Mouse (Mus musculus): Measurements from ENCODE around the gene Tlr12. TPM values are rescaled to one million over a fixed set of nuclear protein-coding genes. Genes with fewer than 3 reads are reported as not detected.
"Not testable (repeated sequence)": the region's sequence is repeated elsewhere in the genome, so short reads cannot be mapped to it uniquely, and the experiment has no call there.

Gene Tlr12
- polyA plus RNA-seq (2011; ENCODE audit: insufficient read depth, insufficient read length, low replicate concordance, missing spikeins): 1.2 and 4.9 TPM in 2 replicates

DNA sequence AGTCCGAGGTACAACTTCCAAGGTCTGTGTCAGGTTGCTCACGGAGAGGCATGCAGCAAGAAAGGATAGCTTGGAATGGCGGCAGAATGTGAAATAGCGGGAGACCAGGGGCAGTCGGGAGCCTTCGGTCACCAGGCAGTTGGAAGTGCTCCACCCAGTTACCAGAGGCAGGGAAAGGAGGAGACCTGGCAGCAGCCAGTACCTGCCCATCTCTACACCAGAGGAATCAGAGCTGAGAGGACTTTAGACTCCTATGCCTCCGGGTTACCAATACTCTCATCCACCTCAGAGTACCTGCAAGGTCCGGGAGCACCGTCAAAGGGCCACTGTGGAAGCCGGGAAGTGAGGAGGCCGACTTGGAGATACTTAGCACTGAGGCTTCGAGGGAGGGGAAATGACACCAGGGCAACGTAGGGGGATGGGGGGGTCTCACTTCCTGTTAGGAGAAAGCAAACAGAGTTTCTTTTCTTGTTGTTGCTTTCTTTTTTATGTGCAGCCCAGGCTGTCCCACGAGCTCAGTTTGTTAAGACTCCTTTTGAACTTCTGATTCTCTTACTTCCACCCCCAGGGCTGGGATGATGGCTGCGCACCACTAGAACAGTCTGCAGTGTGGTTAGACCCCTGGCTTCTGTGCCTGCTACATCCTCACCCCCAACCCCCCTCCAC lies at the start of gene Tlr12:
Tlr12 (minus strand) TSS at position 374 of the 666 bp plus-strand sequence.
- WGBS: 18% methylated on average over 15 of the region's 15 CpGs
- no peak for TF ChIP-seq CTCF (IDR thresholded peaks at IDR 0.05; ENCODE audit: control insufficient read depth, insufficient read depth, low read length)
- no peak for TF ChIP-seq POLR2A (IDR thresholded peaks at IDR 0.05; ENCODE audit: borderline replicate concordance, control insufficient read depth, low read depth, low read length)
- H3K27ac ChIP-seq (ENCODE audit: control insufficient read depth, insufficient read depth, low read depth, low read length, poor library complexity): peak within 1 kb of the TSS; percentile 49
- H3K4me1 ChIP-seq (ENCODE audit: control insufficient read depth, insufficient read depth, low read length): peaks cover 2% of the 10 kb centered on the region; the same call in 1 of the 2 replicates
- peak within 1 kb of the TSS; percentile 33 for H3K4me3 ChIP-seq (replicated peaks; ENCODE audit: control insufficient read depth, low read depth, low read length)

DNA sequence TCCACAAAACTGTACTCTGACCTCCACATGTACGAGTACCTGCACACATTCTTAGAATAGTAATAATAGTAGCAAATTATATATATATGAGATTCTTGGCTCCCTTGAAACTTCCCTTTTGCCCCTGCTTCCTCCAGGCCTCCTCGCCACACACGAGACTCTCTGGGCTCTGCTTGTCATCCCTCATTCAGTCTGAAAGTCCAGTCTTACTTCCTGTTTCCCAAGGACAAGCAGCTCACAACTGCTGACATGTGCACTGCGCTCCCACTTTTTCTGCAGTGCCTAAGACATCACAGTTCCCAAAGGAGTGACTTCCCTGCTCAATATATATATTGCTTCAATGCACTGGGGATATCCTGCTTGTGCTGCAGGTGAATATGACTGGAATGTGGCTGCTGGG lies 48.8 kb upstream of the Tlr12 start:
- not testable (repeated sequence) for H3K27ac ChIP-seq (ENCODE audit: control insufficient read depth, insufficient read depth, low read depth, low read length, poor library complexity); H3K4me3 ChIP-seq (replicated peaks; ENCODE audit: control insufficient read depth, low read depth, low read length); H3K4me1 ChIP-seq (ENCODE audit: control insufficient read depth, insufficient read depth, low read length)
- WGBS: 19% methylated on average over 4 of the region's 4 CpGs

DNA sequence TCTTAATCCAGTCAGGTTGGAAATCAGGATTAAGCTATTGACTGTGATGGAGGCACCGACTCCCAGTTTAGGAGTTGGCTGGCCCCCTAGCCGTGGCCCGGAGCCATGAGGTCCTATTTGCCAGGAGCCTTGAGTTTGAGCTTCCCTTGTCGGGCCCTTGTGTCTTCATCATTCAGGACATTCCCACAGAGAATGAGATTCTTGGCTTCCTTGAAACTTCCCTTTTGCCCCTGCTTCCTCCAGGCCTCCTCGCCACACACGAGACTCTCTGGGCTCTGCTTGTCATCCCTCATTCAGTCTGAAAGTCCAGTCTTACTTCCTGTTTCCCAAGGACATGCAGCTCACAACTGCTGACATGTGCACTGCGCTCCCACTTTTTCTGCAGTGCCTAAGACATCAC lies 47.9 kb upstream of the Tlr12 start:
- H3K4me1 ChIP-seq (ENCODE audit: control insufficient read depth, insufficient read depth, low read length); H3K4me3 ChIP-seq (replicated peaks; ENCODE audit: control insufficient read depth, low read depth, low read length); H3K27ac ChIP-seq (ENCODE audit: control insufficient read depth, insufficient read depth, low read depth, low read length, poor library complexity): not testable (repeated sequence)
- WGBS: 53% methylated on average over 7 of the region's 7 CpGs

DNA sequence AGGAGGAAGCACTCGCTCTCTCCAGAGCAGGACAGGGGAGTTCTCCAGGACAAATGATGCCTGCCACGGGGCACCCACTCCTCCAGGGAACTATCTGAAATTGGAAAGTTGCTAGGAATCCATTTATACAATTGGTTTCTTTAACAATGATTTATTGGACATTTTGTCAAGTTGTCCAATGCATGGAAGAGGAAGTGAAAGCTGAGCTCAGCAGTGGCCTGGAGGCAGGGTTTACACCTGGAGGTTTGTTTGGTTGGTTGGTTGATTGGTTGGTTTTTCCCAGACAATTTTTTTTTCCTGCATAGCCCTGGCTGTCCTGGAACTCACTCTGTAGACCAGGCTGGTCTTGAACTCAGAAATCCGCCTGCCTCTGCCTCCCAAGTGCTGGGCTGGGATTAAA lies 45.6 kb upstream of the Tlr12 start:
- TF ChIP-seq CTCF (IDR thresholded peaks at IDR 0.05; ENCODE audit: control insufficient read depth, insufficient read depth, low read length): no peak
- TF ChIP-seq POLR2A (IDR thresholded peaks at IDR 0.05; ENCODE audit: borderline replicate concordance, control insufficient read depth, low read depth, low read length): no peak
- H3K4me1 ChIP-seq (ENCODE audit: control insufficient read depth, insufficient read depth, low read length): peaks cover 1% of the 10 kb centered on the region; the same call in 1 of the 2 replicates
- 47% methylated on average over 3 of the region's 3 CpGs for WGBS
- H3K27ac ChIP-seq (ENCODE audit: control insufficient read depth, insufficient read depth, low read depth, low read length, poor library complexity): no peak overlapping the region
- no peak overlapping the region for H3K4me3 ChIP-seq (replicated peaks; ENCODE audit: control insufficient read depth, low read depth, low read length)

DNA sequence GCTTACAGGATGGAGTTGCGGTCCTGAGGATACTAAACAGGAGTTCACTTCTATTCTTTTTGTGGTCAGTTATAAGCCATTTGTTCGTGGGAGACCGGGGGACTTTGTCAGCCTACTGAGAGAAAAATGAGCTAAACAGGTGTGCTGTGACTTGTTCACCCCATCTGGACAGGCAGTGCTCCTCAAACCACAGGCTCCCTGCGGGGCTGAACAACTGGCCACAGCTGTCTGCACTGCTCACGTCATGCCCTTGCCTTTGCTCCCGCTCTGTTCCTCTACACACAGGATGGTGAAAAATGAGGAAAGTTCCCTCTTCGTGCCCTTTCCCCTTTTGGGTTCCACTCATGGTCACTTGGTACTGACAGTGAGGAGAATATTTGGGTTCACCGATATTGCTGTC lies 42.6 kb upstream of the Tlr12 start:
- H3K27ac ChIP-seq (ENCODE audit: control insufficient read depth, insufficient read depth, low read depth, low read length, poor library complexity): no peak overlapping the region
- TF ChIP-seq POLR2A (IDR thresholded peaks at IDR 0.05; ENCODE audit: borderline replicate concordance, control insufficient read depth, low read depth, low read length): no peak
- TF ChIP-seq CTCF (IDR thresholded peaks at IDR 0.05; ENCODE audit: control insufficient read depth, insufficient read depth, low read length): no peak
- 75% methylated on average over 8 of the region's 8 CpGs for WGBS
- peaks cover 1% of the 10 kb centered on the region; the same call in 1 of the 2 replicates for H3K4me1 ChIP-seq (ENCODE audit: control insufficient read depth, insufficient read depth, low read length)
- H3K4me3 ChIP-seq (replicated peaks; ENCODE audit: control insufficient read depth, low read depth, low read length): no peak overlapping the region

DNA sequence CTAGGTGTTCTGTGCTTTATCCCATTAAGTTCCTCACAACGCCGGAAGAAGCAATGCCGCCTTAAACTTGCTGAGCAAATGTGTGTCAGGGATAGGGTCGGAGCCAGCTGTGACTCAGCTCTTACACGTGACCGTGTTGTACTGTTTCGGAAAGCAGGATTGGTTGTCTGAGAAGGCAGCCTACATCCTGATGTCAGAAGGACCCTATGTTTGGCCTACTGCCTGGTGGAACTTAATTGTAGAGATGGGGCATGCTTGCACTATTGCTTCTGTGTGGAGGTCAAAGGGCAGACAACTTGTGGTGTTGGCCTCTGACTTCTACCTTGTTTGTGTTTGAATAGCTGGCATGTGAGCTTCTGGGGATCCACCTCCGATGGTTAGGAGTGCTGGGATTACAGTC lies 41.8 kb upstream of the Tlr12 start:
- 82% methylated on average over 8 of the region's 8 CpGs for WGBS
- H3K27ac ChIP-seq (ENCODE audit: control insufficient read depth, insufficient read depth, low read depth, low read length, poor library complexity): no peak overlapping the region
- peaks cover 1% of the 10 kb centered on the region; the same call in 1 of the 2 replicates for H3K4me1 ChIP-seq (ENCODE audit: control insufficient read depth, insufficient read depth, low read length)
- H3K4me3 ChIP-seq (replicated peaks; ENCODE audit: control insufficient read depth, low read depth, low read length): no peak overlapping the region
- TF ChIP-seq CTCF (IDR thresholded peaks at IDR 0.05; ENCODE audit: control insufficient read depth, insufficient read depth, low read length): no peak
- TF ChIP-seq POLR2A (IDR thresholded peaks at IDR 0.05; ENCODE audit: borderline replicate concordance, control insufficient read depth, low read depth, low read length): no peak

DNA sequence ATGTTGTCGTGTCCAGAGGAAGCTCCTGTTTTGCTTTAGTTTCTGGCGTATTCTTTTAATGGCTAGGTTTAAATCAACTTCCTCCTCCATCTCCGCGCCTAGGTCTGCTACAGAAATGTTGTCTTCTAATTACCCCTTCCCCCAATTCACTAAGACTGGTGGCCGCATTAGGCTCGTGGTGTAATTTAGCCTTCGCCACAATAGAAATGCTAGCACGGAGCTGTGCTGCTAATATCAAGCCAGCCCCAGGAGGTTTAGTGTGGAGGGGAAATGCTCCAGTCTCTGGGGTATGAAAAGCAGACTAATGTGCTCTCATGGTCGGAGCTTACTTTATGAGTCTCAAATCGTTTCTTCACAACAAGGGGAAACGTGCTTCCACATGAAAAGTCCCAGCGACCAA lies 37.0 kb upstream of the Tlr12 start:
- TF ChIP-seq CTCF (IDR thresholded peaks at IDR 0.05; ENCODE audit: control insufficient read depth, insufficient read depth, low read length) (no peak), POLR2A (IDR thresholded peaks at IDR 0.05; ENCODE audit: borderline replicate concordance, control insufficient read depth, low read depth, low read length) (no peak)

DNA sequence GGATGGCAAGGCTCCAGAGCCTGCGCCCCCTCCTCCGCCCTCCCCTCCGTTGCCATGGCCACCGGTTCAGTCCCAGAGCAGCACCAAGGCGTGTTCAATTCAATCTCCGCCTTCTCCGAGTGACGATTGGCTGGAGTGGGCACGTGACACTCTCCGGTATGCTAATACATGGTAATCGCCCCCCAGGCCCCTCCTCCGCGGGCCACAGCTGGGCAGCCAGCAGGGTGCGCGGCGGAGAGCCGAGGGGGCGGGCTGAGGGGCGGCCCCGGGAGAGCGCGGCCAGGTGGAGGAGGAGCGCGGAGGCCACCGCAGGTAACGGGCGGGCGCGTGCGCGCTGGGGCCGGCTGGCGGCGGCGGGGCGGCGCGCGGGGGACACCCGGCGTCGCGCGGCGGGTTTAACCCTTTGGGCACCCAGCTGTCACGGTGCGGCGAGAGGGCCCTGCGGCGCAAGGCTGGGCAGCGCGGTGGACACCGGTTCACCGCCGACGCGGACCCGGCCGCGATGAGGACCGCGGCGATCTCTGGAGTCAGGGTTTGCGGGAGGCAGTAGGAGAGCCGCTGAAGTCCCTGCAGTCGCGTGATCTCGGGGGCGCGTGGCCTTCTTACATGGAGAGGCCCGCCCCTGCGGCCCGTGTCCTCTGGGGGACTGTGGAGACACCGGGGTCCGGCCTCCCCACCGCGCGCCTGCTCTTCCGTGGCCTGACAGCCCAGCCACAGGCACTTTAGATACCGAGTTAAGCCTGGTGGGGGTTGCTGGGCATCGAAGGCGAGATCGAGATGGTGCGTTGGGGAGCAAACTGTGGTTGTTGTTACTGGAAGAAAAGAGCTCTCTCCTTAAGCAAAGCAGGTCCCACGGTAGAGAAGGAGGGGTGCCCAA lies 36.3 kb upstream of the Tlr12 start, which contains the start of gene Phc2:
Phc2 (plus strand) TSS at position 198 of the 877 bp plus-strand sequence.
- WGBS: under 1% methylated on average over 77 of the region's 85 CpGs
- peak within 1 kb of the TSS; percentile 37; the same call in 1 of the 2 replicates for H3K27ac ChIP-seq (ENCODE audit: control insufficient read depth, insufficient read depth, low read depth, low read length, poor library complexity)
- H3K4me1 ChIP-seq (ENCODE audit: control insufficient read depth, insufficient read depth, low read length): no peaks in the 10 kb centered on the region; the same call in 1 of the 2 replicates
- TF ChIP-seq CTCF (IDR thresholded peaks at IDR 0.05; ENCODE audit: control insufficient read depth, insufficient read depth, low read length): no peak
- TF ChIP-seq POLR2A (IDR thresholded peaks at IDR 0.05; ENCODE audit: borderline replicate concordance, control insufficient read depth, low read depth, low read length): no peak
- peak within 1 kb of the TSS; percentile 62 for H3K4me3 ChIP-seq (replicated peaks; ENCODE audit: control insufficient read depth, low read depth, low read length)

More for the DNA sequence above, 37.0 kb upstream of the Tlr12 start:
- Histone ChIP-seq H3K4me3 (replicated peaks; ENCODE audit: control insufficient read depth, low read depth, low read length) (peak overlapping the region; percentile 62), H3K4me1 (ENCODE audit: control insufficient read depth, insufficient read depth, low read length) (no peaks in the 10 kb centered on the region; the same call in 1 of the 2 replicates), H3K27ac (ENCODE audit: control insufficient read depth, insufficient read depth, low read depth, low read length, poor library complexity) (no peak overlapping the region; the same call in 1 of the 2 replicates)
- 3% methylated on average over 12 of the region's 12 CpGs for WGBS
